Mouse (Mus musculus): ENCODE results near the gene Ppp1r9a. TPM values are rescaled to one million over a fixed set of nuclear protein-coding genes. Genes with fewer than 3 reads are reported as not detected.

The Ppp1r9a gene
- total and polyA plus RNA-seq, 2 experiments from 2014 or later: 39.1 to 85.5 TPM

GRCm38 (mm10) chr6:4972808-4973207, 70.1 kb downstream of the Ppp1r9a start:
- Histone ChIP-seq H3K27ac (ENCODE audit: low read depth, low read length) (no peak overlapping the region), H3K9me3 (ENCODE audit: low read length) (no peaks in the 10 kb centered on the region), H3K4me3 (ENCODE audit: low read depth, low read length) (no peak overlapping the region), H3K27me3 (ENCODE audit: insufficient read depth, low read length) (no peaks in the 10 kb centered on the region), H3K36me3 (ENCODE audit: insufficient read depth) (no peaks in the 10 kb centered on the region), H3K9ac (no peak overlapping the region), H3K4me1 (ENCODE audit: insufficient read depth) (no peaks in the 10 kb centered on the region), H3K4me2 (ENCODE audit: low read depth) (no peak overlapping the region)
- TF ChIP-seq CTCF (IDR thresholded peaks at IDR 0.05; ENCODE audit: low read depth): no peak
- peak; percentile 66; the same call in 1 of the 2 replicates for ATAC-seq
- WGBS: 25% methylated on average over 6 of the region's 6 CpGs
- DNase-seq: peak; percentile 26

GRCm38 (mm10) chr6:4973337-4973736, 70.6 kb downstream of the Ppp1r9a start:
- no peaks in the 10 kb centered on the region for H3K36me3 ChIP-seq (ENCODE audit: insufficient read depth)
- ATAC-seq (no peak), DNase-seq (no peak)
- TF ChIP-seq CTCF (IDR thresholded peaks at IDR 0.05; ENCODE audit: low read depth): no peak
- H3K9ac ChIP-seq: no peak overlapping the region
- no peaks in the 10 kb centered on the region for H3K4me1 ChIP-seq (ENCODE audit: insufficient read depth)
- no peaks in the 10 kb centered on the region for H3K9me3 ChIP-seq (ENCODE audit: low read length)
- H3K4me3 ChIP-seq (ENCODE audit: low read depth, low read length): no peak overlapping the region
- 89% methylated on average over 10 of the region's 10 CpGs for WGBS
- no peak overlapping the region for H3K4me2 ChIP-seq (ENCODE audit: low read depth)
- no peak overlapping the region for H3K27ac ChIP-seq (ENCODE audit: low read depth, low read length)
- no peaks in the 10 kb centered on the region for H3K27me3 ChIP-seq (ENCODE audit: insufficient read depth, low read length)

- ATAC-seq (no peak), DNase-seq (no peak)
- Histone ChIP-seq H3K4me1 (ENCODE audit: insufficient read depth) (no peaks in the 10 kb centered on the region), H3K36me3 (ENCODE audit: insufficient read depth) (no peaks in the 10 kb centered on the region), H3K27me3 (ENCODE audit: insufficient read depth, low read length) (no peaks in the 10 kb centered on the region), H3K9ac (no peak overlapping the region), H3K4me2 (ENCODE audit: low read depth) (no peak overlapping the region), H3K9me3 (ENCODE audit: low read length) (no peaks in the 10 kb centered on the region), H3K4me3 (ENCODE audit: low read depth, low read length) (no peak overlapping the region), H3K27ac (ENCODE audit: low read depth, low read length) (no peak overlapping the region)
- no peak for TF ChIP-seq CTCF (IDR thresholded peaks at IDR 0.05; ENCODE audit: low read depth)
- WGBS: 91% methylated on average over 4 of the region's 4 CpGs
Observed at GRCm38 (mm10) chr6:4977515-4977914, 74.8 kb downstream of the Ppp1r9a start.

GRCm38 (mm10) chr6:4978249-4978648, 75.5 kb downstream of the Ppp1r9a start:
- ATAC-seq: no peak
- WGBS: 90% methylated on average over 2 of the region's 2 CpGs
- no peak for DNase-seq
- Histone ChIP-seq H3K9ac (no peak overlapping the region), H3K36me3 (ENCODE audit: insufficient read depth) (no peaks in the 10 kb centered on the region), H3K4me1 (ENCODE audit: insufficient read depth) (no peaks in the 10 kb centered on the region), H3K27me3 (ENCODE audit: insufficient read depth, low read length) (no peaks in the 10 kb centered on the region), H3K4me2 (ENCODE audit: low read depth) (no peak overlapping the region), H3K4me3 (ENCODE audit: low read depth, low read length) (no peak overlapping the region), H3K9me3 (ENCODE audit: low read length) (no peaks in the 10 kb centered on the region), H3K27ac (ENCODE audit: low read depth, low read length) (no peak overlapping the region)
- TF ChIP-seq CTCF (IDR thresholded peaks at IDR 0.05; ENCODE audit: low read depth): no peak

GRCm38 (mm10) chr6:4978897-4979296, 76.2 kb downstream of the Ppp1r9a start:
- H3K27me3 ChIP-seq (ENCODE audit: insufficient read depth, low read length): no peaks in the 10 kb centered on the region
- no peak overlapping the region for H3K4me3 ChIP-seq (ENCODE audit: low read depth, low read length)
- H3K27ac ChIP-seq (ENCODE audit: low read depth, low read length): no peak overlapping the region
- H3K9me3 ChIP-seq (ENCODE audit: low read length): no peaks in the 10 kb centered on the region
- DNase-seq (no peak), ATAC-seq (no peak)
- H3K36me3 ChIP-seq (ENCODE audit: insufficient read depth): no peaks in the 10 kb centered on the region
- no peak overlapping the region for H3K9ac ChIP-seq
- H3K4me1 ChIP-seq (ENCODE audit: insufficient read depth): no peaks in the 10 kb centered on the region
- no peak for TF ChIP-seq CTCF (IDR thresholded peaks at IDR 0.05; ENCODE audit: low read depth)
- H3K4me2 ChIP-seq (ENCODE audit: low read depth): no peak overlapping the region

- H3K4me3 ChIP-seq (ENCODE audit: low read depth, low read length): no peak overlapping the region
- no peaks in the 10 kb centered on the region for H3K27me3 ChIP-seq (ENCODE audit: insufficient read depth, low read length)
- TF ChIP-seq CTCF (IDR thresholded peaks at IDR 0.05; ENCODE audit: low read depth): no peak
- DNase-seq (no peak), ATAC-seq (no peak)
- no peaks in the 10 kb centered on the region for H3K36me3 ChIP-seq (ENCODE audit: insufficient read depth)
- no peak overlapping the region for H3K4me2 ChIP-seq (ENCODE audit: low read depth)
- no peak overlapping the region for H3K27ac ChIP-seq (ENCODE audit: low read depth, low read length)
- WGBS: 62% methylated on average over 3 of the region's 3 CpGs
- no peak overlapping the region for H3K9ac ChIP-seq
- no peaks in the 10 kb centered on the region for H3K4me1 ChIP-seq (ENCODE audit: insufficient read depth)
- no peaks in the 10 kb centered on the region for H3K9me3 ChIP-seq (ENCODE audit: low read length)
Observed at GRCm38 (mm10) chr6:4980113-4980512, 77.4 kb downstream of the Ppp1r9a start.

- DNase-seq: peak; percentile 37
- Histone ChIP-seq H3K9me3 (ENCODE audit: low read length) (no peaks in the 10 kb centered on the region), H3K4me2 (ENCODE audit: low read depth) (no peak overlapping the region), H3K9ac (no peak overlapping the region), H3K27me3 (ENCODE audit: insufficient read depth, low read length) (no peaks in the 10 kb centered on the region), H3K4me3 (ENCODE audit: low read depth, low read length) (no peak overlapping the region), H3K4me1 (ENCODE audit: insufficient read depth) (no peaks in the 10 kb centered on the region), H3K27ac (ENCODE audit: low read depth, low read length) (no peak overlapping the region), H3K36me3 (ENCODE audit: insufficient read depth) (no peaks in the 10 kb centered on the region)
- TF ChIP-seq CTCF (IDR thresholded peaks at IDR 0.05; ENCODE audit: low read depth): peak; percentile 50
- 33% methylated on average over 9 of the region's 9 CpGs for WGBS
- ATAC-seq: peak; percentile 83
Observed at GRCm38 (mm10) chr6:4982686-4983162, 80.0 kb downstream of the Ppp1r9a start.

- no peak overlapping the region for H3K9ac ChIP-seq
- H3K36me3 ChIP-seq (ENCODE audit: insufficient read depth): no peaks in the 10 kb centered on the region
- ATAC-seq: no peak
- WGBS: 90% methylated on average over 3 of the region's 3 CpGs
- H3K4me3 ChIP-seq (ENCODE audit: low read depth, low read length): no peak overlapping the region
- no peak overlapping the region for H3K27ac ChIP-seq (ENCODE audit: low read depth, low read length)
- no peaks in the 10 kb centered on the region for H3K27me3 ChIP-seq (ENCODE audit: insufficient read depth, low read length)
- no peak for TF ChIP-seq CTCF (IDR thresholded peaks at IDR 0.05; ENCODE audit: low read depth)
- H3K4me2 ChIP-seq (ENCODE audit: low read depth): no peak overlapping the region
- no peaks in the 10 kb centered on the region for H3K4me1 ChIP-seq (ENCODE audit: insufficient read depth)
- H3K9me3 ChIP-seq (ENCODE audit: low read length): no peaks in the 10 kb centered on the region
- DNase-seq: no peak
Observed at GRCm38 (mm10) chr6:4985668-4986067, 83.0 kb downstream of the Ppp1r9a start.

Data from forebrain, postnatal 0 days (tissue).